Mouse (Mus musculus) ES-Bruce4 (cell line): ENCODE measurements around the gene Zfp961.

Source experiments
- CTCF ChIP-seq: IDR thresholded peaks from one replicate; pipeline ENCODE4 v1.8.1; 2011; ENCODE audit warnings: low read depth, low read length
- EP300 ChIP-seq: IDR thresholded peaks from 2 replicates; pipeline ENCODE4 v1.6.1; 2011; ENCODE audit warnings: low read depth, low read length; ENCODE audit not compliant: insufficient read depth

DNA sequence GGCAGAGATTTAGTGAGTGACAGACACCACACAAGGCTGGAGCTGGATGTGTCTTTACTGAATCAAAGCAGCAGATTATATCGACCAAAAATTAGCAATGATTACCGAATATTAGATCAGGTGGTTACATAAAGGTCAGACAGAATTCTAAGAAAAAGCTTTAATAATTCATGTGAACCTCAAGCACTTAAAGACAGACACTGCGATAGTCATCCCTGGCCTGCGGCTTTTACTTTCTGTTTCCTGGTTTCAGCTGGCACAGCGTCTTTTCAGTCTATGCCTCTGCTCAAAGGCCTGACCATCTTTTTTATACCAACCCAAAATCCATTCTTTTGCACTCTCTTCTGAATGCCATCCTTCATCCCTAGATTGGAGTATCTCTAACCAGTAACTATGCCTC lies 2.2 kb upstream of the Zfp961 start:
- TF ChIP-seq EP300 (no peak), CTCF (no peak)
